Mouse (Mus musculus): ENCODE measurements at regions not wholly inside any gene's neighbourhood (a gene's known extent, or its start where the extent isn't known, plus 50 kb on each side); places are given as distances from the start of the nearest gene placed in this dataset.
A peak's percentile ranks its signal among the peaks of the same experiment; 100 is the strongest.

DNA sequence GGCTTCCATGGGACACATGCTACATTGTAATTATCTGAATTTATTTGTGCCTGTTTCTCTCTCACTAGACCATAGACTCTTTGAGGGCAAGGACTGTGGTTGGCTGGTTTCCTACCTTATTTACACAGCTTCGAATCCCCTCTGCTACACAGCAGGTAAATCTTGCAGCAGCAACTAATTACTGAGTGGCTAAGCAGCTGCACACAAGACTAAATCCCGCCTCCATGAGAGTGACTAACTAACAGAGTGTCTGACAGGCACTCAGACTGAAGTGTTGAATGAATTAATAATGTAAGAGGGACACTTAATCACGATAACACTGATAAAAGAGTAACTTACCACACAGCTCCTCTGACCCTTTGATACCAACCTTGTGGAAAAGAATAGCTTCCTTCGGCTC, 111.9 kb upstream of the Lrig1 start:
- H3K9me3 ChIP-seq (ENCODE audit: control insufficient read depth, low read length), result no peaks in the 10 kb centered on the region
- no peaks in the 10 kb centered on the region for H3K27me3 ChIP-seq (ENCODE audit: control insufficient read depth, insufficient read depth, low read length)
- H3K36me3 ChIP-seq (ENCODE audit: control insufficient read depth, insufficient read depth, low read length), result no peaks in the 10 kb centered on the region
- TF ChIP-seq EP300 (optimal IDR thresholded peaks at IDR 0.05) (no peak), CTCF (IDR thresholded peaks at IDR 0.05; ENCODE audit: low read depth) (no peak)
- no peak overlapping the region for H3K4me2 ChIP-seq (replicated peaks; ENCODE audit: low read depth)
- H3K4me1 ChIP-seq (replicated peaks; ENCODE audit: control insufficient read depth, insufficient read depth), result no peaks in the 10 kb centered on the region
- DNase-seq (ENCODE audit: low spot score) (no peak), ATAC-seq (ENCODE audit: low FRiP score, low TSS enrichment) (no peak)
- no peak overlapping the region for H3K9ac ChIP-seq (ENCODE audit: low read length)
- WGBS, result 30% methylated on average over 4 of the region's 4 CpGs
- no peak overlapping the region for H3K27ac ChIP-seq (replicated peaks)
- H3K4me3 ChIP-seq (ENCODE audit: low read depth, low read length), result no peak overlapping the region

DNA sequence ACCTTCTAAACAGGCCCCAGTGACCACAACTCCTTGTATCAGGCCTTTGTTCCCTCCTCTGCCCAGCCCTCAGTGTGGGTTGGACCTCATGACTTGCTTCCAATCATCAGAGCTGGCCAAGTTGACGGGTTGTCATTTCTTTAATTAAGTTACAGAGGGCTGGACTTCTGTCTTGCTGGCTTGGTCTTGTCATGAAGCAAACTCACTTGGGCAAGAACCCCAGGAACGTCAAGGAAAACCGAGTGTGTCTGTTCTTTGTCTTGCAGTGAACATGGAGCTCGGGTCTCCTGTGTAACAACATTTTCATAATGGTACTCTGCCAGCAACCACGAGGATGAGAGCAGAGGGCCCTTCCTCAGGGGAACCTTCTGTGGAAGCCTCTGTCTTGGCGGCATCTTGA, 107.3 kb upstream of the Lrig1 start:
- TF ChIP-seq CTCF (IDR thresholded peaks at IDR 0.05; ENCODE audit: low read depth) (no peak), EP300 (optimal IDR thresholded peaks at IDR 0.05) (no peak)
- Histone ChIP-seq H3K27ac (replicated peaks) (peak overlapping the region; percentile 63), H3K4me2 (replicated peaks; ENCODE audit: low read depth) (no peak overlapping the region), H3K9me3 (ENCODE audit: control insufficient read depth, low read length) (no peaks in the 10 kb centered on the region), H3K4me1 (replicated peaks; ENCODE audit: control insufficient read depth, insufficient read depth) (no peaks in the 10 kb centered on the region), H3K9ac (ENCODE audit: low read length) (no peak overlapping the region), H3K36me3 (ENCODE audit: control insufficient read depth, insufficient read depth, low read length) (no peaks in the 10 kb centered on the region), H3K27me3 (ENCODE audit: control insufficient read depth, insufficient read depth, low read length) (no peaks in the 10 kb centered on the region), H3K4me3 (ENCODE audit: low read depth, low read length) (no peak overlapping the region)
- 58% methylated on average over 6 of the region's 6 CpGs for WGBS
- DNase-seq (ENCODE audit: low spot score) (no peak), ATAC-seq (ENCODE audit: low FRiP score, low TSS enrichment) (peak; percentile 9; the same call in 1 of the 2 replicates)

DNA sequence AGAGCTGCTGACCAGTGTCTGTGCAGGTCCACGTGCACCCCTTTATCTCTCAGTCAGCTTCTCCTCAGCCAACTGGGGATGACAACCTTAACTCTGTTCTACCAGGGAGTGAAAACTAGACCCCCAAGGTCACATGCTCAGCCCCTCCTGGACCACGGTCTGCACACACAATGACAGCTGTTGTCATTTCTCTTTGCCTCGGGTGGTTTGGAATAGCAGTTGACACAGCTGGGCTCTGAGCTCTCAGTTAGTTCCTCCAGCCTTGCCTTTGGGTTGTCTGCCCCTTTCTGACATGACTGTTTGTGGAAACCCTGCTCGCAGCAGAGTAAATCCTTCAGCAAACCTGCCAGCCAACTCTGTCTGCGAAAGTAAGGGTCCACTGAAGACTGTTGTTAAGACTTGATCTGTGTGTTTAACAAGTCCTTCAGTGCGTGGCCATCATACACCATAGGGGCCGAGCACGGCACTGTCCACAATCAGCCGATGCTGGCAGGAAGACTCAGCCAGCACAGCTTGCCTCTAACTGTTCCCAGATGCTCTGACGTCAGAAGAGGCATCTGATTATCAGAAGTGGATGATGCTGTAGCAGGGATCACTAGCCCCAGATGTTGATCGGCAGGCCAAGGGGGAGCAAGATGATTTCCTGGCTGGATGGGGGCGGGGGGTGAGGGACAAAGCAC, 106.7 kb upstream of the Lrig1 start:
- no peak for DNase-seq (ENCODE audit: low spot score)
- Histone ChIP-seq H3K27ac (replicated peaks) (peak overlapping the region; percentile 63), H3K9ac (ENCODE audit: low read length) (no peak overlapping the region), H3K36me3 (ENCODE audit: control insufficient read depth, insufficient read depth, low read length) (no peaks in the 10 kb centered on the region), H3K4me2 (replicated peaks; ENCODE audit: low read depth) (no peak overlapping the region), H3K4me3 (ENCODE audit: low read depth, low read length) (no peak overlapping the region), H3K4me1 (replicated peaks; ENCODE audit: control insufficient read depth, insufficient read depth) (no peaks in the 10 kb centered on the region), H3K27me3 (ENCODE audit: control insufficient read depth, insufficient read depth, low read length) (no peaks in the 10 kb centered on the region), H3K9me3 (ENCODE audit: control insufficient read depth, low read length) (no peaks in the 10 kb centered on the region)
- peak; percentile 16; the same call in 1 of the 2 replicates for ATAC-seq (ENCODE audit: low FRiP score, low TSS enrichment)
- 41% methylated on average over 12 of the region's 12 CpGs for WGBS
- TF ChIP-seq EP300 (optimal IDR thresholded peaks at IDR 0.05) (no peak), CTCF (IDR thresholded peaks at IDR 0.05; ENCODE audit: low read depth) (no peak)

DNA sequence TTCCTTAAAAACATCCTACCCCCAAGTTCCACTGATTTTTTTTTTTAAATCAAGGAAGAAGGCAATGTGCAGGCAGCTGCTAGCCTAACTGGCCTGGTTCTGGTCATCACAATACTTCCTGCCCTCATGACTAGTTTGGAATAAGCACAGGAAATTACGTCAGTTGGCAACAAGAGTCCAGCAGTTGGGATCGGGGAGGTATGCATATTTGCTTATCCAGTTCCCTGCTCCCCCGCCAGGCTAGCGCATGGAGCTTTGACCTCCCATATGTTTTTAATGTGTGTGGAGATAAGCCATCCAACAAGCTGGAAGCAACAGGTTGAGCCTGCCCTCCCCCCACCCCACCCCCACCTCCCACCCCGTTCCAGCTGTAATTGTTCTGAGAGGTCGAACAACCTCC, 105.7 kb upstream of the Lrig1 start:
- Histone ChIP-seq H3K4me2 (replicated peaks; ENCODE audit: low read depth) (no peak overlapping the region), H3K9ac (ENCODE audit: low read length) (no peak overlapping the region), H3K36me3 (ENCODE audit: control insufficient read depth, insufficient read depth, low read length) (no peaks in the 10 kb centered on the region), H3K27ac (replicated peaks) (no peak overlapping the region), H3K27me3 (ENCODE audit: control insufficient read depth, insufficient read depth, low read length) (no peaks in the 10 kb centered on the region), H3K9me3 (ENCODE audit: control insufficient read depth, low read length) (no peaks in the 10 kb centered on the region), H3K4me1 (replicated peaks; ENCODE audit: control insufficient read depth, insufficient read depth) (no peaks in the 10 kb centered on the region), H3K4me3 (ENCODE audit: low read depth, low read length) (no peak overlapping the region)
- WGBS, result 32% methylated on average over 6 of the region's 6 CpGs
- TF ChIP-seq CTCF (IDR thresholded peaks at IDR 0.05; ENCODE audit: low read depth) (0 out of 2 replicates have a peak, but pooled peaks have one; percentile 8), EP300 (optimal IDR thresholded peaks at IDR 0.05) (no peak)
- DNase-seq (ENCODE audit: low spot score) (peak; percentile 36), ATAC-seq (ENCODE audit: low FRiP score, low TSS enrichment) (peak; percentile 24; the same call in 1 of the 2 replicates)

DNA sequence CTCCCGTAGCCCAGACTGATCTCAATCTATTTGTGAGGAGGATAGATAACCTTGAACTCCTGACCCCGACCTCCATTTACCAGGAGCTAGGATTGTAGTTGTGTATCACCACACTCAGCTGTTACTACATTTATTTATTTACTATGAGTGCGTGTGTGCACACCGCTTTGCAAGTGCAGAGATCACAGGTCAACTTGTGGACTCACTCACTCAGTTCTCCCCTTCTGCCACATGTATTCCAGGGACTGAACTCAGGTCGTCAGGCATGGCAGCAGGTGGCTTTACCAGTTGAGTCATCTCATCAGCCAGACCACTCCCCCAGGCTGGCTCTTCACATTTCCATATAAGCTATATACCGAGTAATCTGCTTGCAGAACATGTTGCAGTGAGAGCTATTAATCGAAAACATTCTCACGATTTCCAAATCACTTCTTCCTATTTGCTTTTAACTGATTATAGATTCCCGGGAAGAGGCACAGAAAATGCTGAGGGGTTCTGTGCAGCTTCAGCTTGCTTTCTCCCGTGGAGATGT, 104.4 kb upstream of the Lrig1 start:
- H3K27ac ChIP-seq (replicated peaks), result no peak overlapping the region
- ATAC-seq (ENCODE audit: low FRiP score, low TSS enrichment), result no peak
- no peaks in the 10 kb centered on the region for H3K36me3 ChIP-seq (ENCODE audit: control insufficient read depth, insufficient read depth, low read length)
- no peak for TF ChIP-seq EP300 (optimal IDR thresholded peaks at IDR 0.05)
- no peak for TF ChIP-seq CTCF (IDR thresholded peaks at IDR 0.05; ENCODE audit: low read depth)
- DNase-seq (ENCODE audit: low spot score), result no peak
- no peak overlapping the region for H3K4me2 ChIP-seq (replicated peaks; ENCODE audit: low read depth)
- H3K9ac ChIP-seq (ENCODE audit: low read length), result no peak overlapping the region
- no peaks in the 10 kb centered on the region for H3K9me3 ChIP-seq (ENCODE audit: control insufficient read depth, low read length)
- H3K27me3 ChIP-seq (ENCODE audit: control insufficient read depth, insufficient read depth, low read length), result no peaks in the 10 kb centered on the region
- H3K4me3 ChIP-seq (ENCODE audit: low read depth, low read length), result no peak overlapping the region
- no peaks in the 10 kb centered on the region for H3K4me1 ChIP-seq (replicated peaks; ENCODE audit: control insufficient read depth, insufficient read depth)
- WGBS, result 58% methylated on average over 10 of the region's 10 CpGs

DNA sequence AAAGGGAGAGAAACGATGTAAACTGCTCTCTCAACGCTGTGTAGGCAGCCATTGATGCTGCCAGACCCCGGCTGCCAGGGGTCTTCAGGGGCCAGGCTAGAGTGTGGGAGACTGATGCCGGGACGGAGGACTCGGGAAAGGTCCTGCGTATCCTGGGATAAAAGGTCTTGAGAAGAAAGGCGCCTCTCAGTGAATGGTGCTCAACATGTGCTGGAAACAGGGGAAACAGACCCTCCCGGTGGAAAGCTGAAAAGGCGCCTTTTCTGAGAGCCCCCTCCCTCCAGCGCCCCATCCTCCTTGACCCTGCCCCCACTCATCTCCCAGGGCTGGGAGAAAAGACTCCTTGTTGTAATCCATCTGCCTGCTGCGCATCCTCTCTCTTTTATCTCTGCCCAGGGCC, 101.1 kb upstream of the Lrig1 start:
- 0 out of 2 replicates have a peak overlapping the region, but pooled peaks have one; percentile 8 for H3K4me2 ChIP-seq (replicated peaks; ENCODE audit: low read depth)
- no peak overlapping the region for H3K27ac ChIP-seq (replicated peaks)
- WGBS, result 60% methylated on average over 12 of the region's 12 CpGs
- H3K9me3 ChIP-seq (ENCODE audit: control insufficient read depth, low read length), result no peaks in the 10 kb centered on the region
- H3K36me3 ChIP-seq (ENCODE audit: control insufficient read depth, insufficient read depth, low read length), result no peaks in the 10 kb centered on the region
- peak overlapping the region; percentile 1; the same call in 1 of the 2 replicates for H3K4me3 ChIP-seq (ENCODE audit: low read depth, low read length)
- H3K27me3 ChIP-seq (ENCODE audit: control insufficient read depth, insufficient read depth, low read length), result no peaks in the 10 kb centered on the region
- H3K4me1 ChIP-seq (replicated peaks; ENCODE audit: control insufficient read depth, insufficient read depth), result no peaks in the 10 kb centered on the region
- no peak for TF ChIP-seq EP300 (optimal IDR thresholded peaks at IDR 0.05)
- TF ChIP-seq CTCF (IDR thresholded peaks at IDR 0.05; ENCODE audit: low read depth), result no peak
- DNase-seq (ENCODE audit: low spot score), result no peak
- no peak for ATAC-seq (ENCODE audit: low FRiP score, low TSS enrichment)
- no peak overlapping the region for H3K9ac ChIP-seq (ENCODE audit: low read length)

All from stomach, postnatal 0 days (tissue).